Mouse (Mus musculus) brown adipose tissue, adult 24 weeks (tissue): ENCODE results near the gene Gtf2a1l. TPM values are rescaled to one million over a fixed set of nuclear protein-coding genes. Genes with fewer than 3 reads are reported as not detected.

Source experiments
- H3K27ac ChIP-seq: fragments of 200-500 bp; replicated peaks from 2 replicates; pipeline ENCODE4 v1.5.1; 2012; ENCODE audit warnings: low read depth, mild to moderate bottlenecking, low read length
- H3K4me1 ChIP-seq: fragments of 200-500 bp; 2 replicates; pipeline ENCODE4 v1.6.1; 2012; ENCODE audit warnings: low read length, mixed read lengths; ENCODE audit not compliant: control insufficient read depth, insufficient read depth, insufficient read length
- H3K4me3 ChIP-seq: fragments of 200-500 bp; 2 replicates; pipeline ENCODE4 v1.5.1; 2012; ENCODE audit warnings: low read depth, mild to moderate bottlenecking, low read length, moderate library complexity; ENCODE audit not compliant: insufficient read depth
- polyA plus RNA-seq: library from polyadenylated mRNA; stranded (reverse); fragments of >200 nt; gene quantifications from 2 replicates; pipeline ENCODE4 v1.2.4, GENCODE M21; 2012; ENCODE audit not compliant: missing spikeins, insufficient read depth, insufficient read length

Gtf2a1l gene
- polyA plus RNA-seq: not detected in 2 replicates

GRCm38 (mm10) chr17:88668452-88668851 is at the start of gene Gtf2a1l:
Gtf2a1l (plus strand) TSS chr17:88668660.
- Histone ChIP-seq H3K4me3 (no peak within 1 kb of the TSS), H3K4me1 (no peaks in the 10 kb centered on the region), H3K27ac (no peak within 1 kb of the TSS)

GRCm38 (mm10) chr17:88620935-88621334 is 47.5 kb upstream of the Gtf2a1l start:
- Histone ChIP-seq H3K4me1 (peaks cover 5% of the 10 kb centered on the region; the same call in 1 of the 2 replicates), H3K27ac (no peak overlapping the region), H3K4me3 (no peak overlapping the region)

DNA sequence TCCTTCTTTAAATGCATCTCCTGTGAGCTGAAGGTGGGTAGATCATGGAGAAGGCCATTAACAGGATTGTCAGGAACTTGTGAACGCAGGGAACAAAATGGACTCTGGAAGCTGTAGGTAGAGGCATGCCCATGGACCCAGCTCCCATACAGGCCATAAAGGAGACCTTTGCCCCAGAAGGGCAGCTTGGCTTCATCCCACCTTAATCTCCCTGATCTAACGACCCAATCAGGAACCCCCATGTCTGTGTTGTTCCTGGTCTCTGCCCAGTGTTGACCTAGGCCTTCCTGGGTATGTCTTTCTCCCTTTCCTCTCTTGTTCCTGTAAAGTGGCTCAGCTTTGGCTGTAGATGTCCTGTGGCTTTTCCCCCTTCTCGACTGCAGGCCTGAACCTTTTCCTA is 47.1 kb upstream of the Gtf2a1l start:
- Histone ChIP-seq H3K4me3 (no peak overlapping the region), H3K27ac (no peak overlapping the region), H3K4me1 (peaks cover 8% of the 10 kb centered on the region; the same call in 1 of the 2 replicates)

DNA sequence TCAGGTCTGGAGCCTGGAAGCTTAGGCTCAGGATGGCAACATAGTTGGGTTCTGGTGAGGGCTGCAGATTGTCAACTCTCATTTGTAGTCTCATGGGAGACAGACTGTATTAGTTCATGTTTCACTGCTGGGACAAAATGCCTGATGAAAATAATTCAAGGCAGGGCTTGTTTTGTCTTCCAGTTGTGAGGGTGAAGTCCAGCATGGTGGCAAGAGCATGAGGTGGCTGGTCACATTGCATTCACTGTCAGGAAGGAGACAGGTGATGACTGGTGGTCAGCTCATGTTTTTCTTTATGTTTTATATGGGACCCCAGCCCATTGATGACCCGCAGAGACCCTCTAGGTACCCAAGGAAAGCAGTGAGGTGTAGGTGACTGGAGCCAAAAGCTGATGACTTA is 45.7 kb upstream of the Gtf2a1l start:
- H3K4me1 ChIP-seq: peaks cover 18% of the 10 kb centered on the region; the same call in 1 of the 2 replicates
- H3K4me3 ChIP-seq: no peak overlapping the region
- no peak overlapping the region for H3K27ac ChIP-seq

DNA sequence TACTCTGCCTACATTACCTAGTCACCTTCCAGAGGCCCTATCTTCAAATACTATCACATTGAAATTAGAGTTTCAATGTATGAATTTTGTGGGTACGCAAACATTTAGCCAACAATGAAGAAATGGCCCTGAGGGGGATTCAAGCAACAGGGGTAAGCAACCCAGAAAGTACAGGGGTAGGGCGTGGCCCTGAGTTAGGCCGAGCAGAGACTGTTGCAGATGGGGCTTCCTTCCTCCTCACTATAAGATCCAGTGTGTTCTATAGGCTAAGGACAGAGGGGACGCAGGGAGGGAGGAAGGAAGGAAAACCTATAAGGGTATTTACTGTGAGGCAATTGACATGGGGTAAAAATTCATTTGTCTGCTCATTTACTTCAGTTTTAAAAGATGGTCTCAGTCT is 44.1 kb upstream of the Gtf2a1l start:
- H3K4me3 ChIP-seq: no peak overlapping the region
- no peak overlapping the region for H3K27ac ChIP-seq
- H3K4me1 ChIP-seq: peaks cover 21% of the 10 kb centered on the region

DNA sequence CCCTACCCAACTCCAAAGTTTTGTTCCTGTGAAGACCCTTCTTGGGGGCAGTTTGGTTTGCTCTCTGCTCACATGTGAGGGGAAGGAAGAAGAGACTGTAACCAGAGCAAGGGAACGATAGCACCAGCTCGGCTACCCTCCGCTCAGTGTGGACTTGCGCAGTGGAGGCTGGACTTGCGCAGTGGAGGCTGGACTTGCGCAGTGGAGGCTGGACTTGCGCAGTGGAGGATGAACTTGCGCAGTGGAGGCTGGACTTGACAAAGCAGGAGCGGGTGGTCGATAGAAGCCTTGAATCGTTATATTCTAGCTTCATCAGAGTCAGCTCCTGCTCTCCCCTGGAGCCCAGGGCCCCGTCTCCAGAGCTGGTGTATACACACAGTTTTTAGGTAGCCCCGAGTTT is 43.1 kb upstream of the Gtf2a1l start:
- H3K27ac ChIP-seq: no peak overlapping the region

GRCm38 (mm10) chr17:88625931-88626330 is 42.5 kb upstream of the Gtf2a1l start:
- Histone ChIP-seq H3K4me3 (no peak overlapping the region), H3K27ac (peak overlapping the region; percentile 86), H3K4me1 (peaks cover 34% of the 10 kb centered on the region)

More for the DNA sequence above, 43.1 kb upstream of the Gtf2a1l start:
- peaks cover 31% of the 10 kb centered on the region for H3K4me1 ChIP-seq
- H3K4me3 ChIP-seq: no peak overlapping the region

DNA sequence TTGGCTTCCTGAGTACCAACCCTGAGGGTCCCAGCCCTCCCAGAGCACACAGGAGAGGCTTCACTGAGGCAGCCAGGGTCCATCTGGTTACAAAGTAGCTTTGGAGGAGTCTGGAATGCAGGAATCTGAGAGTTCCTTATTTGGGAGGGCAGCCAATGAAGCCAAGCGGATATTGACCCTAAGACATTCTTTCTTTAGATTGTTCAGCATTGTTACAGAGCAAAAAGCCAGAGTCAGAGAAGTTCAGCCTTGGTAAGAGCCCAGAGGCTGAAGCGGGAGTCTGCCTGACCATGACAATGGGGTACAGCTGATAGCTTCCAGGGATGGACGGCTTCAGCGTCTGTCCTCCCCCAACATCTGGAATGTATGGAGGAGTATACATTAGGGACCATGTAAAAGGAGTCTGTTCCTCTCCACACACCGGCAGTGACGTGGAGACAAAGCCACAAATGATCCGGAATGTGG is 42.1 kb upstream of the Gtf2a1l start:
- Histone ChIP-seq H3K4me1 (peaks cover 34% of the 10 kb centered on the region), H3K4me3 (no peak overlapping the region; the same call in 1 of the 2 replicates)

DNA sequence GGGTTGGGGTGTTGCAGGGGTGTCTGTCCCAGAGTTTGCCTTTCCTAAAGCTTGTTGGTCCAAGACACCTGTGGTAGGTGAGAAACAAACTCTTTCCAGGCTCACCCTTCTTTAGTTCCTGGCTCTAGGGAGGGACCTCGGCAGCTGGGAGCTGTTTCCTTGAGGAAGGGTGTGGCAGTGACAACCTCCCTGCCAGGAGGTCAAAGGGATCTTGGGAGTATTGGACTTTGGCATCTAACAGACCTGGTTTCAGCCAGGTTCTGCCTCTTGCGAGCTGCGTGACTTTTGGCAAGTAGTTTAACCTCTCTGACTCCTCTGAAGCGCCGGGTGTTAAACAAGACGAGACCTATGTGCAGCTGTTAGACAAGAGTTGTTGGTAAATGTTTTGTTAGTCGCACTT is 41.3 kb upstream of the Gtf2a1l start:
- H3K27ac ChIP-seq: peak overlapping the region; percentile 86
- no peak overlapping the region; the same call in 1 of the 2 replicates for H3K4me3 ChIP-seq
- H3K4me1 ChIP-seq: peaks cover 34% of the 10 kb centered on the region

More for the DNA sequence above, 42.1 kb upstream of the Gtf2a1l start:
- H3K27ac ChIP-seq: peak overlapping the region; percentile 86

- peak overlapping the region; percentile 74 for H3K27ac ChIP-seq
- H3K4me1 ChIP-seq: peaks cover 34% of the 10 kb centered on the region
- H3K4me3 ChIP-seq: no peak overlapping the region
These were observed 39.6 kb upstream of the Gtf2a1l start for GRCm38 (mm10) chr17:88628676-88629380.

DNA sequence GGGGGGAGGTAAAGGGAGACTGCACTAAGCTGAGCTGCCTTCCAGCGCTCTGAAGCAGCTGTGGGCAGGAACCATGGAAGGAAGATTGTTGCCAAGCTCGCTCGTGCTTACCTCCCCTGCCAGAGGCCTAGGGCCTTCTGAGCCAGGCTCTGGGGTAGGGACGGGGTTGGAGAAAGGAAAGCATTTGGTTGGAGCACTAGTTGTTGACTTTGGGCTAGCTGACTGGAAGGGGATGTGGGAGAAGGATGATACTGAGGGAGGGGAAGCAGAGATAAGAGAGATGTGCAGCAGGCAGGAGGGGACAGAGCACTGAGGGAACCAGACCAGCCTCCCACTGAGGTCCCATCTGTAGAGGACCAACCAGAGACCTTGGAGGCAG is 39.1 kb upstream of the Gtf2a1l start:
- H3K4me3 ChIP-seq: no peak overlapping the region
- H3K4me1 ChIP-seq: peaks cover 34% of the 10 kb centered on the region
- peak overlapping the region; percentile 45 for H3K27ac ChIP-seq

- peaks cover 34% of the 10 kb centered on the region for H3K4me1 ChIP-seq
These were observed 38.4 kb upstream of the Gtf2a1l start for GRCm38 (mm10) chr17:88629931-88630553.

GRCm38 (mm10) chr17:88630554-88630948 is 37.9 kb upstream of the Gtf2a1l start:
- Histone ChIP-seq H3K4me1 (peaks cover 31% of the 10 kb centered on the region), H3K27ac (peak overlapping the region; percentile 42; the same call in 1 of the 2 replicates), H3K4me3 (no peak overlapping the region)

More at GRCm38 (mm10) chr17:88629931-88630553, 38.4 kb upstream of the Gtf2a1l start:
- Histone ChIP-seq H3K27ac (peak overlapping the region; percentile 45; the same call in 1 of the 2 replicates), H3K4me3 (no peak overlapping the region)

DNA sequence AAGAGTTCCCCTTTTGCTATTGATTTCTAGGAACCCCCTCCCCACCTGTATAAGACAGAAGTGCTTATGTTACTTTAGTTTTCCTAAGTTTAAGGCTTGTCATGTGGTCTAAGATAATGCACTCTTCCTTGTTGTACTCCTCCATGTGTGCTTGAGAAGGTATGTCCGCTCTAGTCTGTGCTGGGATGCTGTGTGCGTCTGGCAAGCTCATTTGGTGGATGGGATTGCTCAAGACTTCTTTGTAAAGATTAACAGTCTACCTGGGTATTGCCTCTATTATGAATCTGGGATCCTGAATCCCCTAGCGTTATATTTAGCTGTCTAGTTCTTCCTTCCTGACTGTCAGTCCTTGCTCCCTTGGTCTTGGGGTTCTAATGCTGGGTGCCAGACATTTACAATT is 35.8 kb upstream of the Gtf2a1l start:
- Histone ChIP-seq H3K4me1 (peaks cover 16% of the 10 kb centered on the region), H3K27ac (no peak overlapping the region), H3K4me3 (no peak overlapping the region)

DNA sequence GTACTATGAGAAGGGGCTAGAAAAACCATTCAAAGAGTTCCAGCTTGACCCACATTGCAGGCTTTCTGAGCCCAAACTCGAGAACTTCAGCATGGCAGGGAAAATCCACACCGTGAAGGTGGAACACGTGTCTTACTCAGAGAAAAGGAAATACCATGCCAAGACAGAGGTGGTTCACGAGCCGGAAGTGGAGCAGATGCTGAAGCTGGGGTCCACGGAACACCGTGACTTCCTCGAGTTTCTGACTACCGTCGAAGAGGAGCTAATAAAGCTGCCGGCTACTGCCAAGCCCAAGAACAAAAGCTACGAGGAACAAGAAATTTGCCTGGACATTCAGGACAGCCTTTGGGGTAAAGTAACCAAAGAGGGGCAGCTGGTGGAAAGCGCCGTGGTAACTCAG is 32.4 kb upstream of the Gtf2a1l start:
- H3K27ac ChIP-seq: peak overlapping the region; percentile 32
- peaks cover 3% of the 10 kb centered on the region; the same call in 1 of the 2 replicates for H3K4me1 ChIP-seq
- H3K4me3 ChIP-seq: no peak overlapping the region
